Mouse (Mus musculus) CH12.LX (cell line): ENCODE results near the gene Kif5c.

Source experiments
- ELF1 ChIP-seq: IDR thresholded peaks from 2 replicates; pipeline ENCODE4 v1.6.1; 2014; ENCODE audit warnings: low read depth, mild to moderate bottlenecking, inconsistent platforms, low read length, improper control_type of control experiment
- PAX5 ChIP-seq: IDR thresholded peaks from 2 replicates; pipeline ENCODE4 v1.6.1; 2012; ENCODE audit warnings: low read length, inconsistent platforms, mixed read lengths
- POLR2A ChIP-seq: IDR thresholded peaks from 2 replicates; pipeline ENCODE4 v1.6.1; 2011; ENCODE audit warnings: low read depth, mild to moderate bottlenecking, improper control_type of control experiment, low read length
- USF1 ChIP-seq: IDR thresholded peaks from 2 replicates; pipeline ENCODE4 v1.6.1; 2014; ENCODE audit warnings: low read depth, mild to moderate bottlenecking, inconsistent platforms, low read length, improper control_type of control experiment
- ZC3H11A ChIP-seq: IDR thresholded peaks from 2 replicates; pipeline ENCODE4 v1.6.1; 2012; ENCODE audit warnings: low read depth, mild to moderate bottlenecking, inconsistent platforms, low read length, improper control_type of control experiment

GRCm38 (mm10) chr2:49596318-49596717 lies 22.8 kb upstream of the Kif5c start:
- TF ChIP-seq USF1 (no peak), ELF1 (no peak), PAX5 (no peak), ZC3H11A (no peak), POLR2A (no peak)
